Mouse (Mus musculus) stomach, embryonic 16.5 days (tissue): ENCODE measurements around the gene Ikzf4. TPM values are rescaled to one million over a fixed set of nuclear protein-coding genes. Genes with fewer than 3 reads are reported as not detected.

Experiments used
- ATAC-seq: fragments of 200-750 bp; cut with Nextera tagmentation; 2 replicates; pipeline ENCODE4 v1.8.0; 2017; ENCODE audit warnings: moderate number of reproducible peaks, moderate TSS enrichment; ENCODE audit not compliant: insufficient read depth, low FRiP score
- H3K27ac ChIP-seq: fragments of 300-500 bp; sonication (generic); 2 replicates; pipeline ENCODE4 v1.5.1; 2014; ENCODE audit warnings: low read length
- H3K27me3 ChIP-seq: fragments of 300-500 bp; sonication (generic); 2 replicates; pipeline ENCODE4 v1.6.1; 2014; ENCODE audit warnings: low read length, control low read depth, mixed read lengths; ENCODE audit not compliant: control insufficient read depth, insufficient read depth
- H3K36me3 ChIP-seq: fragments of 300-500 bp; sonication (generic); 2 replicates; pipeline ENCODE4 v1.6.1; 2014; ENCODE audit warnings: low read length; ENCODE audit not compliant: control insufficient read depth, insufficient read depth
- H3K4me1 ChIP-seq: fragments of 300-500 bp; sonication (generic); 2 replicates; pipeline ENCODE4 v1.6.1; 2014; ENCODE audit warnings: low read length, control low read depth, mixed read lengths; ENCODE audit not compliant: control insufficient read depth, insufficient read depth
- H3K4me2 ChIP-seq: fragments of 300-500 bp; sonication (generic); 2 replicates; pipeline ENCODE4 v1.6.1; 2014; ENCODE audit warnings: low read depth, low read length, mixed read lengths
- H3K4me3 ChIP-seq: fragments of 300-500 bp; sonication (generic); replicated peaks from 2 replicates; pipeline ENCODE4 v1.5.1; 2014; ENCODE audit warnings: mild to moderate bottlenecking, low read length
- H3K9ac ChIP-seq: fragments of 300-500 bp; sonication (generic); 2 replicates; pipeline ENCODE4 v1.6.1; 2014; ENCODE audit warnings: low read length
- H3K9me3 ChIP-seq: fragments of 300-500 bp; sonication (generic); replicated peaks from 2 replicates; pipeline ENCODE4 v1.6.1; 2016; ENCODE audit warnings: low read length, control low read depth; ENCODE audit not compliant: control insufficient read depth
- WGBS: fragments of 180-500 bp; shearing (Covaris S2); extraction: QIAGEN DNeasy Blood & Tissue Kit; methylation state at CpG from one replicate; pipeline ENCODE4 v1.1.7; 2014; 5-methylcytosine and 5-hydroxymethylcytosine counted together
- polyA plus RNA-seq: library from polyadenylated mRNA; unstranded; fragments of >200 nt; fragmentation: Nextera tagmentation; extraction: Ambion mirVana; gene quantifications from 2 replicates; pipeline ENCODE4 v1.2.1, GENCODE M21; 2015

Gene Ikzf4
- polyA plus RNA-seq, 1 experiment from 2014 or later = 2.5 TPM

- H3K27me3 ChIP-seq = no peaks in the 10 kb centered on the region
- 23% methylated on average over 2 of the region's 2 CpGs for WGBS
- H3K4me3 ChIP-seq = no peak overlapping the region
- H3K4me2 ChIP-seq = no peak overlapping the region
- H3K27ac ChIP-seq = no peak overlapping the region
- ATAC-seq = no peak
- H3K9ac ChIP-seq = no peak overlapping the region
- no peaks in the 10 kb centered on the region for H3K4me1 ChIP-seq
- no peaks in the 10 kb centered on the region for H3K36me3 ChIP-seq
- H3K9me3 ChIP-seq = no peaks in the 10 kb centered on the region
Observed at GRCm38 (mm10) chr10:128598476-128598875, 47.3 kb downstream of the Ikzf4 start.

- Histone ChIP-seq H3K36me3 (no peaks in the 10 kb centered on the region), H3K27me3 (0 out of 2 replicates have a peak, but pooled peaks cover 12% of the 10 kb centered on the region), H3K4me2 (no peak overlapping the region), H3K9ac (no peak overlapping the region), H3K27ac (no peak overlapping the region), H3K4me3 (no peak overlapping the region), H3K4me1 (no peaks in the 10 kb centered on the region), H3K9me3 (no peaks in the 10 kb centered on the region)
- no peak for ATAC-seq
- 75% methylated on average over 5 of the region's 5 CpGs for WGBS
Observed at GRCm38 (mm10) chr10:128592797-128593196, 53.0 kb downstream of the Ikzf4 start.

- Histone ChIP-seq H3K4me3 (no peak overlapping the region), H3K36me3 (no peaks in the 10 kb centered on the region), H3K27ac (no peak overlapping the region), H3K4me1 (0 out of 2 replicates have a peak, but pooled peaks cover 4% of the 10 kb centered on the region), H3K27me3 (0 out of 2 replicates have a peak, but pooled peaks cover 12% of the 10 kb centered on the region), H3K9me3 (no peaks in the 10 kb centered on the region), H3K9ac (no peak overlapping the region), H3K4me2 (no peak overlapping the region)
- WGBS = 76% methylated on average over 6 of the region's 6 CpGs
- ATAC-seq = no peak
Observed at GRCm38 (mm10) chr10:128591436-128591835, 54.4 kb downstream of the Ikzf4 start.

GRCm38 (mm10) chr10:128590193-128590690 lies 55.5 kb downstream of the Ikzf4 start:
- Histone ChIP-seq H3K9ac (peak overlapping the region; percentile 77), H3K36me3 (no peaks in the 10 kb centered on the region), H3K9me3 (no peaks in the 10 kb centered on the region), H3K27ac (peak overlapping the region; percentile 97), H3K4me1 (peaks cover 10% of the 10 kb centered on the region; the same call in 1 of the 2 replicates), H3K4me3 (peak overlapping the region; percentile 74), H3K4me2 (peak overlapping the region; percentile 97), H3K27me3 (0 out of 2 replicates have a peak, but pooled peaks cover 12% of the 10 kb centered on the region)
- under 1% methylated on average over 40 of the region's 43 CpGs for WGBS
- ATAC-seq = peak; percentile 2; the same call in 1 of the 2 replicates

- Histone ChIP-seq H3K4me1 (peaks cover 10% of the 10 kb centered on the region; the same call in 1 of the 2 replicates), H3K9me3 (no peaks in the 10 kb centered on the region), H3K9ac (peak within 1 kb of the TSS; percentile 77), H3K27me3 (0 out of 2 replicates have a peak, but pooled peaks cover 12% of the 10 kb centered on the region), H3K4me3 (peak within 1 kb of the TSS; percentile 74), H3K4me2 (peak within 1 kb of the TSS; percentile 97), H3K27ac (peak within 1 kb of the TSS; percentile 97), H3K36me3 (no peaks in the 10 kb centered on the region)
- WGBS = under 1% methylated on average over 43 of the region's 43 CpGs
- ATAC-seq = peak; percentile 77
Observed at GRCm38 (mm10) chr10:128589464-128590192, 56.2 kb downstream of the Ikzf4 start, which contains the start of gene Erbb3. Gene Erbb3 (minus strand): TSS chr10:128589652.

GRCm38 (mm10) chr10:128588775-128589463 lies 56.9 kb downstream of the Ikzf4 start:
- Histone ChIP-seq H3K9ac (peak overlapping the region; percentile 77), H3K4me1 (peaks cover 13% of the 10 kb centered on the region; the same call in 1 of the 2 replicates), H3K4me3 (peak overlapping the region; percentile 74), H3K27ac (peak overlapping the region; percentile 97), H3K9me3 (no peaks in the 10 kb centered on the region), H3K36me3 (no peaks in the 10 kb centered on the region), H3K4me2 (peak overlapping the region; percentile 97), H3K27me3 (0 out of 2 replicates have a peak, but pooled peaks cover 12% of the 10 kb centered on the region)
- no peak for ATAC-seq
- 3% methylated on average over 23 of the region's 23 CpGs for WGBS

GRCm38 (mm10) chr10:128588136-128588535 lies 57.7 kb downstream of the Ikzf4 start:
- Histone ChIP-seq H3K9ac (peak overlapping the region; percentile 77), H3K27ac (peak overlapping the region; percentile 97), H3K36me3 (no peaks in the 10 kb centered on the region), H3K4me2 (peak overlapping the region; percentile 97), H3K4me3 (peak overlapping the region; percentile 74), H3K4me1 (peaks cover 21% of the 10 kb centered on the region; the same call in 1 of the 2 replicates), H3K9me3 (no peaks in the 10 kb centered on the region), H3K27me3 (0 out of 2 replicates have a peak, but pooled peaks cover 12% of the 10 kb centered on the region)
- 50% methylated on average over 1 of the region's 1 CpGs for WGBS
- 0 out of 2 replicates have a peak, but pooled peaks have one; percentile 0 for ATAC-seq

- 37% methylated on average over 8 of the region's 8 CpGs for WGBS
Observed at GRCm38 (mm10) chr10:128587697-128588096, 58.1 kb downstream of the Ikzf4 start.

More at GRCm38 (mm10) chr10:128587697-128588096, 58.1 kb downstream of the Ikzf4 start:
- ATAC-seq = peak; percentile 27
- Histone ChIP-seq H3K9ac (peak overlapping the region; percentile 51), H3K27ac (peak overlapping the region; percentile 97), H3K4me1 (peaks cover 22% of the 10 kb centered on the region; the same call in 1 of the 2 replicates), H3K9me3 (no peaks in the 10 kb centered on the region), H3K4me2 (peak overlapping the region; percentile 97), H3K36me3 (no peaks in the 10 kb centered on the region), H3K4me3 (peak overlapping the region; percentile 74), H3K27me3 (0 out of 2 replicates have a peak, but pooled peaks cover 12% of the 10 kb centered on the region)
